Mouse (Mus musculus): ENCODE results near the gene Fndc3b. TPM values are rescaled to one million over a fixed set of nuclear protein-coding genes. Genes with fewer than 3 reads are reported as not detected.

Gene Fndc3b
- polyA plus RNA-seq, 1 experiment from 2014 or later: 12.8 TPM

DNA sequence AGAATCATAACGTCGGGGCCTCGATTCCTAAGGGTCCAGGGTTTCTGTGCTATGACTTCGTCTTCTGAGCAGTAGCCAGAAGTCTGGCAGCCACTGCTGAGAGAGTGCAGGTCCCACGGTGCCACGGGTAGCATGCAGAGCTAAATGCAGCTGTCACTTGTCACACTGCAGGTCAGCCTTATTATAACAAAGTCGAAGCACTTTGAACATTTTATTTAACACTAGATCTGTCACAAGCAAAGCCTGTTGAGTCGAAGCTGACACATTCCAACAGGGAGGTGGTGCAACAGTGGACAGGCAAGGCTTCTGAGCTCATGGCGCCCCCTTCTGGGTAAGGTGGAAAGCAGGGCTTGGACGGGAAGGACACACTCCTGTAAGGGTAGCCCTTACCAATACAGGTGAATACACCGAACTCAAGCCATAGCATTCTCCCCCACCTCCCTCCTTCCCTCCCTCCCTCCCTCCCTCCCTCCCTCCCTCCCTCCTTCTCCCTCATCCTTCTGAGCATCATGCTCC lies 243.5 kb downstream of the Fndc3b start:
- Histone ChIP-seq H3K27ac (ENCODE audit: low read depth, low read length) (no peak overlapping the region), H3K36me3 (ENCODE audit: control insufficient read depth, insufficient read depth, low read length) (no peaks in the 10 kb centered on the region), H3K4me3 (ENCODE audit: low read depth, low read length) (no peak overlapping the region), H3K27me3 (ENCODE audit: control insufficient read depth, insufficient read depth, low read length) (no peaks in the 10 kb centered on the region), H3K9ac (ENCODE audit: low read depth, low read length) (no peak overlapping the region), H3K4me1 (replicated peaks; ENCODE audit: control insufficient read depth, insufficient read depth, low read length) (no peaks in the 10 kb centered on the region), H3K4me2 (replicated peaks; ENCODE audit: low read depth, low read length) (no peak overlapping the region), H3K9me3 (ENCODE audit: control insufficient read depth, low read length) (no peaks in the 10 kb centered on the region)
- DNase-seq (ENCODE audit: low spot score) (peak; percentile 24), ATAC-seq (ENCODE audit: low FRiP score) (no peak)
- WGBS: 82% methylated on average over 11 of the region's 11 CpGs

GRCm38 (mm10) chr3:27466297-27466901 lies 244.7 kb downstream of the Fndc3b start:
- no peaks in the 10 kb centered on the region for H3K27me3 ChIP-seq (ENCODE audit: control insufficient read depth, insufficient read depth, low read length)
- no peak overlapping the region for H3K4me2 ChIP-seq (replicated peaks; ENCODE audit: low read depth, low read length)
- ATAC-seq (ENCODE audit: low FRiP score) (no peak), DNase-seq (ENCODE audit: low spot score) (peak; percentile 69)
- no peak overlapping the region for H3K9ac ChIP-seq (ENCODE audit: low read depth, low read length)
- no peak overlapping the region for H3K27ac ChIP-seq (ENCODE audit: low read depth, low read length)
- WGBS: 78% methylated on average over 7 of the region's 7 CpGs
- H3K9me3 ChIP-seq (ENCODE audit: control insufficient read depth, low read length): no peaks in the 10 kb centered on the region
- no peak overlapping the region for H3K4me3 ChIP-seq (ENCODE audit: low read depth, low read length)
- no peaks in the 10 kb centered on the region for H3K4me1 ChIP-seq (replicated peaks; ENCODE audit: control insufficient read depth, insufficient read depth, low read length)
- H3K36me3 ChIP-seq (ENCODE audit: control insufficient read depth, insufficient read depth, low read length): no peaks in the 10 kb centered on the region

DNA sequence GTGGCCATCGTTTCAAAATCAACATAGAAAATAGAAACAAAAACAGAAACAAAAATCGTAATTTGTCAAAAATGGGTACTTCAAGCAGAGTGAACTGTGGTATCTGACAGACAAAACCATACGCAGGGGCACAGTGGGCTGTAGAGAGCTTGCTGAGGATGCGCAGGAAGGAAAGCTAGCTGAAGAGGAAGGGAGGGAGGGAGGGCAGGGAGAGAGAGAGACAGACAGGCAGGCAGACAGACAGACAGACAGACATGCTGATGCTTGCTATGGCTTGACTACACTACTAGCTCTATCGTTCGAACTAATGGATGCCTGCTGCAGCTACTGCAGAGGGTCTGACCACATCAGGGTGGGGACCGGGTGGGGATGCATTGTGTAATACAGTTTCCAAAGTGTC lies 247.7 kb downstream of the Fndc3b start:
- H3K27me3 ChIP-seq (ENCODE audit: control insufficient read depth, insufficient read depth, low read length): no peaks in the 10 kb centered on the region
- no peak overlapping the region for H3K4me2 ChIP-seq (replicated peaks; ENCODE audit: low read depth, low read length)
- H3K4me3 ChIP-seq (ENCODE audit: low read depth, low read length): no peak overlapping the region
- no peak overlapping the region for H3K27ac ChIP-seq (ENCODE audit: low read depth, low read length)
- DNase-seq (ENCODE audit: low spot score): no peak
- 86% methylated on average over 7 of the region's 7 CpGs for WGBS
- ATAC-seq (ENCODE audit: low FRiP score): no peak
- H3K9me3 ChIP-seq (ENCODE audit: control insufficient read depth, low read length): no peaks in the 10 kb centered on the region
- no peaks in the 10 kb centered on the region for H3K4me1 ChIP-seq (replicated peaks; ENCODE audit: control insufficient read depth, insufficient read depth, low read length)
- no peaks in the 10 kb centered on the region for H3K36me3 ChIP-seq (ENCODE audit: control insufficient read depth, insufficient read depth, low read length)
- H3K9ac ChIP-seq (ENCODE audit: low read depth, low read length): no peak overlapping the region

GRCm38 (mm10) chr3:27462934-27463333 lies 248.2 kb downstream of the Fndc3b start:
- no peak for ATAC-seq (ENCODE audit: low FRiP score)
- Histone ChIP-seq H3K27me3 (ENCODE audit: control insufficient read depth, insufficient read depth, low read length) (no peaks in the 10 kb centered on the region), H3K4me2 (replicated peaks; ENCODE audit: low read depth, low read length) (no peak overlapping the region), H3K9ac (ENCODE audit: low read depth, low read length) (no peak overlapping the region), H3K36me3 (ENCODE audit: control insufficient read depth, insufficient read depth, low read length) (no peaks in the 10 kb centered on the region), H3K4me3 (ENCODE audit: low read depth, low read length) (no peak overlapping the region), H3K27ac (ENCODE audit: low read depth, low read length) (no peak overlapping the region), H3K4me1 (replicated peaks; ENCODE audit: control insufficient read depth, insufficient read depth, low read length) (no peaks in the 10 kb centered on the region), H3K9me3 (ENCODE audit: control insufficient read depth, low read length) (no peaks in the 10 kb centered on the region)
- no peak for DNase-seq (ENCODE audit: low spot score)
- 90% methylated on average over 15 of the region's 15 CpGs for WGBS

- Histone ChIP-seq H3K9ac (ENCODE audit: low read depth, low read length) (no peak overlapping the region), H3K36me3 (ENCODE audit: control insufficient read depth, insufficient read depth, low read length) (no peaks in the 10 kb centered on the region), H3K4me3 (ENCODE audit: low read depth, low read length) (no peak overlapping the region), H3K4me1 (replicated peaks; ENCODE audit: control insufficient read depth, insufficient read depth, low read length) (no peaks in the 10 kb centered on the region), H3K27ac (ENCODE audit: low read depth, low read length) (no peak overlapping the region), H3K27me3 (ENCODE audit: control insufficient read depth, insufficient read depth, low read length) (no peaks in the 10 kb centered on the region), H3K4me2 (replicated peaks; ENCODE audit: low read depth, low read length) (no peak overlapping the region), H3K9me3 (ENCODE audit: control insufficient read depth, low read length) (no peaks in the 10 kb centered on the region)
- ATAC-seq (ENCODE audit: low FRiP score) (no peak), DNase-seq (ENCODE audit: low spot score) (no peak)
- WGBS: 96% methylated on average over 9 of the region's 9 CpGs
Observed at GRCm38 (mm10) chr3:27462316-27462902, 248.7 kb downstream of the Fndc3b start.

DNA sequence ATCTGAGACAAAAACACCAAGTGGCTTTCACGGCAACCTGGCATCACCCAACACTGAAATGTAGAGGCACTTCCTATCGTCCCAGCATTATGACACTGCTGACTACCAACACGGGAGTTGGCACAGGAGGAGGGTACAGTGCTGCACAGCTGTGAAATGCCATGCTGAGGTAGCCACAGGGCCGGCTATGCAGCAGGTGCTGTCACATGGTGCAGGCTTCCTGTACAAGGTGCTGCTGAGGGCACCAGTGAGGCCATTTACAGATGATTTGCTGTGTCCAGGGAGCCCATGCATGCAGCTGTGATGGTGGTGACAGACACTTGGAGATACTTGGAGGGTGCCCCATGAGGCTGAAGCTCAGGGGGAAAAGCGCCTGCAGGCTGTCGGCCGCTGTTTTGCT lies 249.2 kb downstream of the Fndc3b start:
- no peaks in the 10 kb centered on the region for H3K4me1 ChIP-seq (replicated peaks; ENCODE audit: control insufficient read depth, insufficient read depth, low read length)
- 94% methylated on average over 7 of the region's 7 CpGs for WGBS
- H3K36me3 ChIP-seq (ENCODE audit: control insufficient read depth, insufficient read depth, low read length): no peaks in the 10 kb centered on the region
- no peak for DNase-seq (ENCODE audit: low spot score)
- H3K4me3 ChIP-seq (ENCODE audit: low read depth, low read length): no peak overlapping the region
- H3K9ac ChIP-seq (ENCODE audit: low read depth, low read length): no peak overlapping the region
- no peak for ATAC-seq (ENCODE audit: low FRiP score)
- H3K9me3 ChIP-seq (ENCODE audit: control insufficient read depth, low read length): no peaks in the 10 kb centered on the region
- no peaks in the 10 kb centered on the region for H3K27me3 ChIP-seq (ENCODE audit: control insufficient read depth, insufficient read depth, low read length)
- no peak overlapping the region for H3K4me2 ChIP-seq (replicated peaks; ENCODE audit: low read depth, low read length)
- H3K27ac ChIP-seq (ENCODE audit: low read depth, low read length): no peak overlapping the region

DNA sequence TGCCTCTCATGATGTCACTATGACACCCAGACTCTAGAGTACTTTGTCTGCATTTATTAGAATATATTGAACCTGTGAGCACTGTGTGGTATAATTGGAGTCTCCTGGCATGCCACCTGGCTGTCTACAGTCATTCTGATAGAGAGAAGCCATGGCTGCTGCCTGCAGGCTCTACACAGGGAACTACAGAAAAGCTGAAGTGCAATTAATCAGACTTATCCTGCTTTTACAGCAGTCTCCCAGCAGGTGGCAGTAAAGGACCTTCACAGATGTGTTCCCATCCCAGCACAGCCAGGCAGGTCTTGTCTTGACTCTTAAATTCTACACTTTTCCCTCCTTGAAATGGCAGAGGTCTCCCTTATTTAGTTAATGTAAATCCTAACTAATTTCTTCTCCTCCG lies 250.1 kb downstream of the Fndc3b start:
- Histone ChIP-seq H3K27me3 (ENCODE audit: control insufficient read depth, insufficient read depth, low read length) (no peaks in the 10 kb centered on the region), H3K4me1 (replicated peaks; ENCODE audit: control insufficient read depth, insufficient read depth, low read length) (no peaks in the 10 kb centered on the region), H3K27ac (ENCODE audit: low read depth, low read length) (no peak overlapping the region), H3K4me3 (ENCODE audit: low read depth, low read length) (no peak overlapping the region), H3K36me3 (ENCODE audit: control insufficient read depth, insufficient read depth, low read length) (0 out of 2 replicates have a peak, but pooled peaks cover 2% of the 10 kb centered on the region), H3K9me3 (ENCODE audit: control insufficient read depth, low read length) (no peaks in the 10 kb centered on the region), H3K9ac (ENCODE audit: low read depth, low read length) (no peak overlapping the region), H3K4me2 (replicated peaks; ENCODE audit: low read depth, low read length) (no peak overlapping the region)
- 76% methylated on average over 1 of the region's 1 CpGs for WGBS
- ATAC-seq (ENCODE audit: low FRiP score) (peak; percentile 55; the same call in 1 of the 2 replicates), DNase-seq (ENCODE audit: low spot score) (peak; percentile 85)

GRCm38 (mm10) chr3:27458416-27458815 lies 252.7 kb downstream of the Fndc3b start:
- no peak overlapping the region for H3K9ac ChIP-seq (ENCODE audit: low read depth, low read length)
- 94% methylated on average over 9 of the region's 9 CpGs for WGBS
- no peak for DNase-seq (ENCODE audit: low spot score)
- H3K4me1 ChIP-seq (replicated peaks; ENCODE audit: control insufficient read depth, insufficient read depth, low read length): no peaks in the 10 kb centered on the region
- H3K27me3 ChIP-seq (ENCODE audit: control insufficient read depth, insufficient read depth, low read length): no peaks in the 10 kb centered on the region
- no peak overlapping the region for H3K27ac ChIP-seq (ENCODE audit: low read depth, low read length)
- H3K36me3 ChIP-seq (ENCODE audit: control insufficient read depth, insufficient read depth, low read length): 0 out of 2 replicates have a peak, but pooled peaks cover 2% of the 10 kb centered on the region
- ATAC-seq (ENCODE audit: low FRiP score): no peak
- no peak overlapping the region for H3K4me3 ChIP-seq (ENCODE audit: low read depth, low read length)
- no peak overlapping the region for H3K4me2 ChIP-seq (replicated peaks; ENCODE audit: low read depth, low read length)
- H3K9me3 ChIP-seq (ENCODE audit: control insufficient read depth, low read length): no peaks in the 10 kb centered on the region

DNA sequence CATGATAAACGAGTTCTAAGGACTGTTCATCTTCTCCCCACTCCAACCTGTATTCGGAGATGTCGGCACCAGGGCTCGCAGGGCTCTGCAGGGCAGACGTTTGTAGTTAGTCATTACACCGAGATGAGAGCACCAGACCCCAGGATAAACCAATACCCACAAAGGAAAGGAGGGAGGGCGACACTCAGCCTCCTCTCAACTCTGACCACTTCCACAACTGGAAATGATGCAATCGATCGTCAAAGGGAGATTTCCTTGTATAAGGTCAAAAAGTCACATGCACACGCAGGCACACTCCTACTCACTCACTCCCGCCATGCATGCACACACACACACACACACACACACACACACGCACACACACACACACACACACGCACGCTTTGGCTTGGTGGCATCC lies 254.6 kb downstream of the Fndc3b start:
- Histone ChIP-seq H3K27ac (ENCODE audit: low read depth, low read length) (no peak overlapping the region), H3K4me3 (ENCODE audit: low read depth, low read length) (no peak overlapping the region), H3K4me2 (replicated peaks; ENCODE audit: low read depth, low read length) (no peak overlapping the region), H3K9ac (ENCODE audit: low read depth, low read length) (no peak overlapping the region), H3K9me3 (ENCODE audit: control insufficient read depth, low read length) (no peaks in the 10 kb centered on the region), H3K4me1 (replicated peaks; ENCODE audit: control insufficient read depth, insufficient read depth, low read length) (no peaks in the 10 kb centered on the region), H3K27me3 (ENCODE audit: control insufficient read depth, insufficient read depth, low read length) (no peaks in the 10 kb centered on the region), H3K36me3 (ENCODE audit: control insufficient read depth, insufficient read depth, low read length) (0 out of 2 replicates have a peak, but pooled peaks cover 2% of the 10 kb centered on the region)
- no peak for ATAC-seq (ENCODE audit: low FRiP score)
- 91% methylated on average over 14 of the region's 14 CpGs for WGBS
- no peak for DNase-seq (ENCODE audit: low spot score)

Measured in hindbrain, embryonic 11.5 days (tissue).